Mouse (Mus musculus): ENCODE measurements at regions not wholly inside any gene's neighbourhood (a gene's known extent, or its start where the extent isn't known, plus 50 kb on each side); places are given as distances from the start of the nearest gene placed in this dataset.

DNA sequence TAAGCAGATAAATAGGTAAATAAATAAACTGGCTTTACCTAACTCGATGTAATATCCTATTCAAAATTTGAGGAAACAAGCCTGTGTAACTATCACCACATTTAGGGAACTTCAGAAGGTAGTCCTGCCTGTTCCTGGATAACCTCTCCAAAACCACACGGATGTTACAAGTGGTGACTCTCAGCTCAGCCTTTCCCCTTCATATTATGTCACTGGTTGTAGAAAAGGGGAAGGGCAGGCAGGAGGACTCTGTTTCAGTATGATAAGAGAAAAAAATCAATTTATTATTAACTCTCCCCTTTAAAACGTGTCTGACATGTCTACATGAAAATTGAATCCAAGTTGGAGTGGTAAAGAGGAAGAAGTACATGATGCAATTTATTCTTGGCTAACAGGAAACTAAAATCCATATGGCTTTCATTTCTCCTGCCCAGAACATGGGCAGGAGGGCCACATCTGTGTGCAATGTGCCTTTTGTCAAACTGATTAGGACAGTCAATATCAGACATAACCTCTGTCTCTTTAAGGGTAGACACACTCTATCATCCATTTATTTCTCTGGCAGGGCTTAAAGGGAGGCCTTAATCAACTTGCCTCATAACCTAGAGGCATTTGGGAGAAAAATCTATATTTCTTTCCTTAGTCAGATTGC is 353.9 kb upstream of the Slco3a1 start:
- no peak for ATAC-seq (replicated peaks; ENCODE audit: low FRiP score, poor library complexity, severe bottlenecking)

DNA sequence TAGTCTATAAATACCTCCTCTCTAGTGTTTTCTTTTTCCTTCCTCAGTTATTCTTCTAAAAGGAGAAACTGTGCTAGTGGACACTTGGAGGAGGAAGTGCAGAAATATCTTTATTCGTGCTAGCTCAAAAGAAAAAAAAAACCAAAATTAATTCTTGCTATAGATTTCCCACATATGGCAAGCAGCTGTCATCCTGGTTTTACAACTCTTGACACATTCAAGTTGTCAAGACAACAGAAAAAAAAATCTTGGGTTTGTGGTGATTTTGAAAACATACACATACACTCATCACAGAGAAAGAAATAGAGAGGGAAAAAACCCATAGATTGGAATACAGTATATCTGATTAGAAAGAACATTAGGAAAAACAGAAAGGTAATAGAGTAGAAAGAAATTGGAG is 352.8 kb upstream of the Slco3a1 start:
- ATAC-seq (replicated peaks; ENCODE audit: low FRiP score, poor library complexity, severe bottlenecking), result no peak

DNA sequence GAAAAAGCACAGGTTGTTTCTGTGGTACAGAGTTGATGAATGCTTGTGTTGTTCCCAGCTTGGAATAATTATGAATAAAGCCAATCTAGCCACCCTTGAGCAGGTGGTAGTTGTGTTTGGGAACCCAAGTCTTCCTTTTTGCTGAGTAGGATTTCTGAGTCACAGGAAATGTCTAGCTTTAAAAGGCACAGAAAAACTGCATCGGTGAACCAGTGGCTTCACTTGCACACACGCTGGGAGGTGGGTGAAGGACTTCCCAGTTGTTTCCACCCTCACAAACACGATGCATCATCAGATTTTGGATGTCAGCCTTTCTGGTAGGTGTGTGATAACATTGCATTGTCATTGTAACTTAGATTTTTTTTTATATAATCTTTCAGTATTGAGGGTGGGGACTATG is 322.9 kb upstream of the Slco3a1 start:
- no peak for ATAC-seq (replicated peaks; ENCODE audit: low FRiP score, poor library complexity, severe bottlenecking)

DNA sequence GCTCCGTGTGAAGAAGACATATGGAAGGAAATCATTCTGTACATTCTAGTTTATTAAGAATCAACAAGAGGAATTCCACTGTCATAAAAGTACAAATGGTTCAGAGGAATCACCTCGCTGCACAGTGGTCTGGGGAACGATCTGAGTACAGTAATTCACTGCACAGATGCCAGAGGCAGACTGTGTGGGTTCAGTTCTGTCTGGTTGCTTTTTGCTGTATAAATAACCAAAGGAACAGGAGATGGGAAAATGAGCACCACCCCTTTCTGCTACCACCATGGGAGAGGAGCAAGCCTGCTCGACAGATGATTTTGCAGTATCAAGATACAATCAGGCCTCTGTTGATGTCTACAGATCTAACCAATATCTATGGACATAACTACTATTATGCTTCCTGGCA is 322.1 kb upstream of the Slco3a1 start:
- ATAC-seq (replicated peaks; ENCODE audit: low FRiP score, poor library complexity, severe bottlenecking), result no peak

DNA sequence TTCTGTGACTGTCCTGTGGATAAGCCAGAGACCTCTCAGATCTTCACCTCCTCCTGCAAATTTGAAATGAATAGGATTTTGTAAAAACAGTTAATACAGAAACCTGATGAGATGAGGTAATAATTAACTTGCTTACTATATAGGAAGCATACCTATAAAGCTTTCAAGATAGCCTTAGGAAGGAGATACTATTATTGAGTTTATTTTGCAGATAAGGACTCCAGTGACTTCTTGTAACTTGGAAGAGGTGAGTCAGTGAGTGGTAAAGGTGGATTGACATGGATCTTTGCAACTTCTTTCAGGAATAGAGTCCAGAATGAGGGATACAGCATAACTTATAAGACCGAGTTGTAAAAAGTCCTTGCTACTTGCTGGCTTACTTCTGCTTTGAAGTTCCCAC is 315.7 kb upstream of the Slco3a1 start:
- ATAC-seq (replicated peaks; ENCODE audit: low FRiP score, poor library complexity, severe bottlenecking), result no peak

DNA sequence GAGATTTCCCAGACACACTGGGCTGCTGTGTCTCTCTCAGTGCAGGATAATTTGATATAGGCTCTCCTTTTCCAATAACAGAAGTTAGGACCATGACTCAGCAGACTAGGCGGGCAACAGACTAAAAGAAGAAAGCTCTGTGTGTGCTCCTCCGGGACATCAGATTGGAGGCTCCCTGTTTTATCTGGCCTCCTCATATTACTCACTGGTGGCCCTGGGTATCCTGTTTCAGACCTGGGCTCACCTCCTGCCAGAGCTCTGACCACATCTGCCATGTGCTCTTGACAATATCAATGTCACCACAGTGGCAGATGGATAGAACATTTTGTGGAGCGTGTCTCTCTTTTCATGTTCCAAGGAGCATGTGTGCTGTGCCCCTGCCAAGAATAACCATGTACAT is 308.1 kb upstream of the Slco3a1 start:
- no peak for ATAC-seq (replicated peaks; ENCODE audit: low FRiP score, poor library complexity, severe bottlenecking)

DNA sequence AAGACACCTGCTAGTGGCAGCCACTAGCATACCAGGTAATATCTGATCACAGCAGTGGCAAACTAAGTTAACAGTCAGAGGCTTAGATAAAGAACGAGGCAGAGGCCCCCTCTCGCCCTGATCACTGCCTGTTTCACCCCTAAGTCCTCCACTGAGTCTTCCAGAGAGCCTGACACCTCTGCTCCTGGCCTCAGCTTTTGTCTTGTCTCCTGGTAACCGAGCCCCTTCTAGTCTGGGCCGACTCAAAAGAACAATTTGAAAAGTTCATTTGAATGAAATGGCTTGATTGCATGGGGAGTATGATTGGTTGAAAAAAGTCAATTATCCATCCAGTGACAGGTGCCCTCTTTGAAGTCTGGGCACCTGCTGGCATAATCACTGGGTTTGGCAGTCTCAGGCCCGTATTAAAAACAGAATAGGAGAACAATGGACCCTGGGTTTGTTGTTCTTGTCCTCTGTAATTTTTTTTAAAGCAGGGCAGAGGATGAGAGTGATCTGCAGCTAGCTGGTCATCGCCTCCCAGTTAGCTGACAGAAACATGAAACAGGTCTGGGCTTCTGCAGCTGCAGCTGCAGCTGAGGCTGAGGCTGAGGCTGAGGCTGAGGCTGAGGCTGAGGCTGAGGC is 289.8 kb upstream of the Slco3a1 start:
- ATAC-seq (replicated peaks; ENCODE audit: low FRiP score, poor library complexity, severe bottlenecking), result no peak

DNA sequence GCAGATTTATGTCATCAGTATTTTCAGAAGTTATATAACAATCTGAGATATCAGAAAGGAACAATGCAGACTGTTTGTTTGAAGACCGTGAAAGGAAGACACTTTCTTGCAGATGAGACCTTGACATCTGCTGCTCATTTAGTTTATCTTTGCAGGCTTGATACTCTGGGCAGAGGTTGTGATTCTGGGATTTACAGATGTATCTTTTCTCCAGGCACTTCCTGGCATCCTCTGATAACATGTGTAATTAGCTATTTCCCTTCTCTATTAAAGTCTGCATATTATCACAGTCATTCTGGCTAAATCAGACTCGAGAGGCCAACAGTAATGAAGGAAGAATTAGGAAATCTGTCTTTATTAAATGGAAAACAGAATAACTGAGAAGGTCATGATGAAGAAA is 268.7 kb upstream of the Slco3a1 start:
- ATAC-seq (replicated peaks; ENCODE audit: low FRiP score, poor library complexity, severe bottlenecking), result no peak

DNA sequence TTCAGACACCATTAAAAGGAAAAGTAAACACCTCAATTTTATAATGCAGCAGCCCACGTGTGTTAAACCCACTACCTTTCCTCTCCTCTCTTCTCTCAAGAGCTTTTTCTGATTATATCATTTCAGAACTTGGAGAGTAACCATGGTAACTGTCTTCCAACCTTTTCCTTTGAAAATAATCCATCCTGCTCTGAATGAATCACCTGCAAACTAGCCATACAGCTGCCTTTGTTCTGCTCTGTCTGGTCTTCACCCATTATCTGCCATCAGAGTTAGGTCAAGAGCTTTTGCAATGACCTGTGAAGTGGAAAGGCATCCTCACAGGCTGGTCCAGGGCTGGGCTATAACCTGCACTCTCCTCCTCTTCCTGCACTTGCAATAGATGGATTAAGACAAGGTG is 238.7 kb upstream of the Slco3a1 start:
- ATAC-seq (replicated peaks; ENCODE audit: low FRiP score, poor library complexity, severe bottlenecking), result no peak

DNA sequence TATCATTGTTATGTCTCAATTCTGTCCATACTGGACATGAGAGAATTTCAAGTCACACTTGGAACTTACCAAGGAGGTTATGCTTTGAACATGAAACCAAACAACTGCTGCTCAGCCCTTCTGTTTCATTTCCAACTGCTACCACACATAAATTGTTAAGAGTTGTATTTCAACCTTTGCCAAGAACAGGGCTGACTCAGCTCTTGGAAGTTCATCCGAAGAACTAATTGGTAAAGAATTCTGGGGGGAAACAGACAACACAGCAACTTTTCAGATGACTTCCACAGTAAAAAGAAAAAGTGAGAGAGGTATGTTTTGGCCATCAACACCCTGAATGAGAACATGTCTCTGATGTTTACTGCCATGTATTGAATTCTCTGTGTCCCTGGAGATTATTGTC is 234.1 kb upstream of the Slco3a1 start:
- ATAC-seq (replicated peaks; ENCODE audit: low FRiP score, poor library complexity, severe bottlenecking), result no peak

DNA sequence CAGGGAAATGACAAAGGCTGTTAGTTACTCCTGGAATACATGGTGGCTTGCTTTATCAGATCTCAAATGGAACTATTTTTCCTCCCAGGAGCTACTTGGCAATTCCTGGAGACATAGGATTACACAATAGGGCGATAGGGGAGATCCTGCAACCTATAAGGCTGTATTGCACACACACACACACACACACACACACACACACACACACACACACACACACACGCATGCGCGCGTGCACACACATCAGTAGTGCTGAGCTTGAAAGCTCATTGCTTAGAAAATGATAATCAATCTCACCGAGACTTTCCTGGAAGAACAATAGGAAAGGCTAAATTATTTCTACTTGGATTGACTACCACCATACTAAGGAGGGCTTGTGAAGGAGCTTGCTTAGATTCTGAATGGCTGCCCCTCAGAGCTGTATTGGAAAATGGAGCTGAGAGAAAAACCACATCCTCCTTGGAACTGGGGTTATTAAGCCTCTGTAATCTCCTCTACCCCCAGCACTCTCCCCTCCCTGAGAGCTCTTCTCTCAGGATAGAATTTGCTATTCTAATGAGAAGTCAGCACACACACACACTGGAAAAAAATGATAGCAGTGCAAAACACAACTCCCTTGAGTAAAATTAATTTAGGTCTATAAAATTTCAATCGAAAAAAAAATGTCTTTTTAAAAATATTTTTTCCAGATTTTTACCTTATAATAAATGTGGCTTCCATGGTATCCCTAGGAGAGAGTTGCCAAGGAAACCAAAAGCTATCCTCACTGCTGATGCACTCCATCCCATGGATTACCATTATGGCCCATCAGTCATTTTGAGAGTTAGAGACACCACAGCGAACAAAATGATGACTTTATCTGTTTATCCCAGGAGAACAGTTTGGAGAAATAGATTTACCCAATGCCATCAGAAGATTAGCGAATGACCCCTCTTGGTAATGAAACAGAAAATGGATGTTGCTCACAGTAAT is 217.1 kb upstream of the Slco3a1 start:
- ATAC-seq (replicated peaks; ENCODE audit: low FRiP score, poor library complexity, severe bottlenecking), result no peak

DNA sequence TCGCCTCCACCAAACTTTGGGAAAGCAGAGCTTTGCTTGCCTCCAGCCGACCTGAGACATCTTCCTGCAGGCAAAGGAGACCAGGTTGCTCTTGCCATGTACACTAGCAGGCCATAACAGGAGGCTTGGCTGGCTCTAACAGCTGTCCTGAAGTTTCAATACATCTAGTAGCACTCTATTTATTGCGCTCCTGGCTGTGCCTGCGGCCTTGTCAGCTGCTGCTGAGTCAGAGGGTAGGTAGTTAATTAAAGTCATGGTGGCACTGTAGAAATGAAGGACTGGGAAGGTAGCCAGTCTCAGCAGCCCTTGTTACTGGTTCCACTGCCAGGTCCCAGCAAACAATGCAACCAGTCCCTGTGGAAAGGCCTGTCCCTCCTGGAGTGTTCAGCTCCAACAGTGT is 212.0 kb upstream of the Slco3a1 start:
- no peak for ATAC-seq (replicated peaks; ENCODE audit: low FRiP score, poor library complexity, severe bottlenecking)

DNA sequence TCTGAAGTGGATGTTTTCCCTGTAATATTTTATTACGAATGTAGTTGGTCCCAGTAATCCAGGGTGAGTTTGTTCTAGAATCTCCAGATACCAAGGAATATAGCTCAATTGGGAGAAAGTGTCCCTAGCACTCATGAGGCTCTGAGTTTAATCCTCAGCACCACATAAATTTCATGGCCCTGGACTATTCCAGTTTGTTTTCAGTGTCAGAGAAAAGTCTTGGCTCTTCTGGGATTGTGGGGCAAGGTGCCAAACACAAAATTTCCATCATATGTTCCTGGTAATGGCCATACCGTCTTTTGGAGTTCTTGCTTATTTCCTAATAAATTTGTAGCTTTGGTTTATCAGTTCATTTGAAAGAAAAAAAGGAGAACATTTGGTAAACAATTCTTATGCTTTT is 202.9 kb upstream of the Slco3a1 start:
- ATAC-seq (replicated peaks; ENCODE audit: low FRiP score, poor library complexity, severe bottlenecking), result no peak

DNA sequence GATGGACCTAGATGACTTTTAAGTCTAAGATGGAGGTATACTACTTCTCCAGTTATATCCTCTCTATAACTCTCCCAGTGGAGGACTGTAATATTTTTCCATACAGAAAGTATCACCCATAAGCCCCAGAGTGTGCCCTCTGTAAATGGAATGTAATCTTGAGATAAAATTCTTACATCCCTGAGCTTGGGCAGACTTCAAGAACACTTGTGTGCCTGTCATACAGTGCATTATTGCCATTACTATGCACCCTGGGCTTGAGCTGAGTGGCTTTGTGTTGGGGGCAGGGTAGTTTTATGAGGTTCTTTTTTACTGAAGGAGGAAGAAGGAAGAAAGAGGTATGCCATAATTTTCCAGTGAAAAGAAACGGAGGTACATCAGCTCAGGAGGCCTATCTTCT is 193.1 kb upstream of the Slco3a1 start:
- no peak for ATAC-seq (replicated peaks; ENCODE audit: low FRiP score, poor library complexity, severe bottlenecking)

DNA sequence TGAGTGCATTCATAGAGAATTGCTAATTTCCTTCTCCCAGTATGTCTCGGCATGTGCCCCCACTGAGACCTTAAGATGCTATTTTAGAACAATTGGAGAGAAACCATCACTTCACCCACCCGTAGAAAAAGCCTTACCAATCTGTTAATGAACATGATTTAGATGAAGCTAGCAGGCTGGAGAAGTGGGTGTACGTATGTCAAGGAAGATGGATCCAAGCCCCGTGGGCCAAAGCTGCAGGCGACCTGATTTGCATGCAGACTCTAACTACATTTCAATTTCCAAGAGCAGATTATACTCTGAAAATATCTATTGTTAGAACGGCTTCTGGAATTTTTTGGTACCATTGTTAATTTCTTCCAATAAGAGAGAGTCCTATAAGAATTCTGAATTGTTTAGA is 180.4 kb upstream of the Slco3a1 start:
- no peak for ATAC-seq (replicated peaks; ENCODE audit: low FRiP score, poor library complexity, severe bottlenecking)

DNA sequence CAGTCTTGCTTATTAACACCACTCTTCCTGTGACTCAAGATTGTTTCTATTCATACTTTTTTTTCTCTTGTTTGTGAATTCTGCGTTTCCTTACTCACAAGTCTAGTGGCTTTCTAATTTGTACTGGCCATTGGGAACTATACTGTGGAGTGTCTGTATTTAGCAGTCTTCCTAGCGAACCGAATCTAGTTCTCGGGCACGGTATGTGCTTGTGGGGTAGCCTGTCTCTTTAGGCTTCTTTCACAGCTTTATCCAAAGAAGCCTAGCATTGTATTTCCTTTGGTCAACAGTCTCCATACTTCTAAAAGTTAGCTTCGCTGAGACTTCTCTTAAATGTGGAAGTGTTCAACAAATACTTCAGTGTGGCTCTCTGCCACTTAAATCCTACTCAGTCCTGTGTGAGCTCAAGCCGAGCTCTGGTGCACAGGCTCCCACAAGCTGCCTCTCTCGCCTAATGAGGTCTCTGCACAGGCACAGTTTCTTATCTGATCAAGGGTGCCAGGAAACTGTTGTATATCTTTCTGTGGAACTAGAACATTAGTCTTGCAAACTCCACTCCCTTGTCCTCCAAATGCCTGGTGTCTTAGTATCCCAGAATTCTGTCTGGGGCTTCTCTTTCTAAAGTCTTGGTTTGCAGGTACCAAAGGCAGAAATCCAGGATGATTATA is 171.9 kb upstream of the Slco3a1 start:
- no peak for ATAC-seq (replicated peaks; ENCODE audit: low FRiP score, poor library complexity, severe bottlenecking)

DNA sequence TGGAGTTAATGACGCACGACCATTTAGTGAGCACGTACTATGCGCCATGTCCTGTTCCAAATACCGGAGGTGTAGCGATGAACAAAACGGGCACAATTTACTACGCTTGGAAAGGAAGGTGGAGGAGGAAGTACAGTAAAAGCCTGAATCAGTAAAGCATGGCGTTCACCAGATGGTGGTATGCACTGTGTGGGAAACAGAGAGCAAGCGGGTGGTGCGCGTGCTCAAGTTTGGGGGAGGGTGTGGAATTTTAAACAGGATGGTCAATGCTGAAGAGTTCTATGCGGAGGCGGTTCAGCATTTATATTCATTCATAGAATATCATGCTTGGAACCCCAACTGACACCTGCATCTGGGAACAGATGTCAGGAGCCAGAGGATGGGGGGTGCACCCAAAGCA is 164.7 kb upstream of the Slco3a1 start:
- ATAC-seq (replicated peaks; ENCODE audit: low FRiP score, poor library complexity, severe bottlenecking), result no peak

DNA sequence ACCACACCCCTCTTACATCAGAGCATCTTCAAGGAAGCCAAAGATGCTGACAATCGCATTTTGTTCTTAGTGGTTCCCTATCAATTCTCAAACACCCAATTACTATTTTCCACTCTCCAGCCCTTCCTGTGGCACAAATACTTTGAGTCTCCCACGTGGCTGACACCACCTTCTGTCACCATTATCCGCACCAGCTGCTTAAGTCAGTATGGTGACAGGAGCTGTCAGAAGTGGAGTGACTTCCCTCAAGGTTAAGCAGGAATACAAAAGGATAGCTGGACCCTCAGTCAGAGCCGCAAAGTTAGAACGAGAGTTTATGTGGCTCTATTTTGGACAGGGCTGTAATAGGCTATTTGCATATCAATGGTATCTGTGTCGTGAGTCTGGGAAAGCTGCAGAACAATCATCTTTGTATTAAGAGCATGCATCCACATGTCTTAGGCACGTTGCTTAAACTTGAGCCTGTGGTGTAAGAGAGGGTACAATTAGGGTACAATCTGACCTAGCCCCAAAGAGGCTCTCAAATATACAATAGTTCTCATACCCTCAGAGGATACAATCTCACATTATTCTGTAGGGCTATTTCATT is 155.5 kb upstream of the Slco3a1 start:
- ATAC-seq (replicated peaks; ENCODE audit: low FRiP score, poor library complexity, severe bottlenecking), result no peak

DNA sequence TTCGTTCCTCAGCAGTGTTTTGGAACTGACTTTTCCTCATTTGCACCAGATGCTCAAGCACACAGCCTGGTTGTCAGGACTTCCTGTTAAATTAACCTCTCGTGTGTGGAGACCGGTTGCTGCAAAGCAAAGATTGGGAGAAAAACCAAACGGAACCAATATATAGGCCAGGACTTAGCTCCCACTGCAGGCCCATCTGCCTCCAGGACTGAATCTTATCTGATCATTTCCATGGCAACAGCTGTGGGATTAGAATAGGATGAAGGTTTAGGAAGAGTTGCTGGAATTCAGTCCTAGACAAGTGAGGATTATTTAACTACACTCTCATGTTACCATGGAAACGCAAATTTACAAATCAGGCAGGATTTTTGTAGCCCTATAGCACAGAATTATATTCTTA is 154.4 kb upstream of the Slco3a1 start:
- no peak for ATAC-seq (replicated peaks; ENCODE audit: low FRiP score, poor library complexity, severe bottlenecking)

DNA sequence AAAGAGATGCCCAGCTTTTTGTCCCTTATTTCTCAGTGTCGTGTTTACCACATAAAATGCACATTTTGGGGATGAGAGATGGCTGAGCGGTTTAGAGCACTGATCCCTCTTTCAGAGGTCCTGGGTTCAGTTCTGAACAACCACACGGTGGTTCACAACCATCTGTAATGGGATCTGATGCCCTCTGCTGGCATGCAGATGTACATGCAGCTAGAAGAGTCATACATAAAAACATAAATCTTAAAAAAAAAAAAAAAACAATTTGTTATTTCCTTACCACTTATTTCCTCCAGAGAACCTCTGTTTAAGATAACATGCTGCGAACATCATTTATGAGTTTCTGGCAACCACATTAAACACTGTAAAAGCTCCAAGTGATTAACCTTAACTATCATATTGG is 149.0 kb upstream of the Slco3a1 start:
- no peak for ATAC-seq (replicated peaks; ENCODE audit: low FRiP score, poor library complexity, severe bottlenecking)

Measured in erythroid progenitor cell, adult 5-6 weeks (primary cell).